Mouse (Mus musculus): ENCODE data around the gene Rpusd3.

DNA sequence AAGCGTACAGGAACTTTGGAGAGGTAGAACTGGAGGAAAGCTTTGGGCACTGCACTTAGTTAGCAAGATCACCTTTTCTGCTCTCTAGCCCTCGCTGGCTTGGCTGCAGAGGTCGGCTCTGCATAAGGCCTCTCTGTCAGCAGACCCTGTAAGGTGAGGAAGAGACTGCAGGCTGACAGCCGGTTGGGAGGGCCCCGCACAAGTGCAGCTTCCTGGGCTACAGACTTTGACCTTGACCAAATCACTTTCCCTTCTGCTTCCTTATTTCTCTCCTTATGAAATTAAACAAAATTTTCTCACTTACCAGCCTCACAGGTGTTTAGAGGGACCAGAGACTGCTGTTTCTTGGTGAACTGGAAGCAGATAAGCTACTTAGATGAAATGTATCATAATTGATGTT, 35.9 kb upstream of the Rpusd3 start:
- TF ChIP-seq POLR2A (IDR thresholded peaks at IDR 0.05; ENCODE audit: insufficient read length, low read depth) = no peak
- TF ChIP-seq E2F4 (IDR thresholded peaks at IDR 0.05; ENCODE audit: insufficient read depth) = no peak
- TF ChIP-seq USF1 (IDR thresholded peaks at IDR 0.05; ENCODE audit: low read depth) = no peak
- no peak for TF ChIP-seq TCF12 (IDR thresholded peaks at IDR 0.05; ENCODE audit: insufficient read depth, poor library complexity, severe bottlenecking)
- no peak for TF ChIP-seq MYOG (IDR thresholded peaks at IDR 0.05; ENCODE audit: control insufficient read depth in 1 of 3, insufficient read depth in 1 of 3, insufficient read length in 2 of 3, low read depth in 2 of 3)
- no peak for TF ChIP-seq MAX (IDR thresholded peaks at IDR 0.05; ENCODE audit: low read depth)
- TF ChIP-seq REST (IDR thresholded peaks at IDR 0.05; ENCODE audit: insufficient read depth, insufficient read length) = no peak
- no peak for TF ChIP-seq CEBPB (IDR thresholded peaks at IDR 0.05; ENCODE audit: insufficient read depth, poor library complexity, severe bottlenecking)

All from myocyte (in vitro differentiated cells).